Mouse (Mus musculus): ENCODE results near the gene Duxbl3. TPM values are rescaled to one million over a fixed set of nuclear protein-coding genes. Genes with fewer than 3 reads are reported as not detected.
"Not testable (repeated sequence)": the region's sequence is repeated elsewhere in the genome, so short reads cannot be mapped to it uniquely, and the experiment has no call there.

The Duxbl3 gene
- total RNA-seq (2012; rRNA removed): not detected in 2 replicates
- total RNA-seq (2014; rRNA removed): not detected in 2 replicates
- polyA plus RNA-seq (2012; ENCODE audit: insufficient read length, low read depth): not detected in 2 replicates

- in situ Hi-C loops (cut with MboI; ENCODE audit: low pct_ligation_motif_present, low pct_unique_long_range_greater_than_20kb, low sequenced_read_pairs); H3K79me2 ChIP-seq (replicated peaks; ENCODE audit: control insufficient read depth, extremely low read depth, insufficient read depth, poor library complexity, severe bottlenecking): not testable (repeated sequence)
Observed at GRCm38 (mm10) chr14:26257756-26258617, at the start of gene Duxbl3. Gene Duxbl3, plus strand, starts transcription at chr14:26257962.

DNA sequence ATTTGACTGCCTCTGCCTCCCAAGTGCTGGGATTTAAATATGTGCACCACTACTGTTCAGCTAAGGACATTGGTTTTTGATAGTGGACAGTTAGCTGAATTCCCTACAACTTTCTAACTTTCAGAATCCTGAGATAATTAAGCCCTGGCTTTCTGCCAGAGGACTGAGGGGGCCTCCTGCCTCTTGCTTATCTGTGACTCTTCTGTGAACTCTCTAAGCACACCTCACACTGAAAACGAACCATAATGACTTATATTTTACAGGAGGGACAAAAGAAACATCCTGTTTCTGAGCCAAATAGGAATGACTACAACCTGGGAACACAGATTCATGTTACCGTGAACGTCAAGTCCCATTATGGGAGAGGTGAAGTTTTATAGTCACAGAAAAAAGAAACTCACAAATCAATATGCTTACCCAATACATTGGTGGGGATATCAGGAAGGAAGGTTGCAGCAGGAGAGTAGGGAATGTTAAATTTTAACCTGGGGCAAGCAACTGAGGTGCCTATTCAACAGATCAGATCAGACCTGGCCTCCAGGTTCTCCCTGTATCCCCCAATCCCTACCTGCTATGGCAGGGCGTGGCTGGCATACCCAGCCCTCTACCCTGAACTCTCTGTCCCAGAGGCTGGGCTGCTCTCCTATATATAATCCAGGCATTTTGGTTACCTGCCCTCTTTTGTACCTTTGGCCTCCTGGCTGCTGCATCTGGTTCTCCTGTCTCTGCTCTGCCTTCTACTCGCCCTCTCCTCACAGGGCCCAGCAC is 41.3 kb upstream of the Duxbl3 start:
- in situ Hi-C loops (cut with MboI; ENCODE audit: low pct_ligation_motif_present, low pct_unique_long_range_greater_than_20kb, low sequenced_read_pairs); H3K4me1 ChIP-seq (ENCODE audit: control insufficient read depth in 1 of 2, insufficient read depth in 2 of 2); DNase-seq (ENCODE audit: extremely low read depth); H3K27ac ChIP-seq (ENCODE audit: insufficient read depth, low read depth); H3K79me2 ChIP-seq (replicated peaks; ENCODE audit: control insufficient read depth, extremely low read depth, insufficient read depth, poor library complexity, severe bottlenecking); H3K27me3 ChIP-seq (replicated peaks); H3K9me3 ChIP-seq (replicated peaks; ENCODE audit: low read length); H3K4me2 ChIP-seq (ENCODE audit: insufficient read depth, low read depth, poor library complexity, severe bottlenecking); H3K9ac ChIP-seq (ENCODE audit: insufficient read depth, low read depth); H3K4me3 ChIP-seq (replicated peaks in 1 of 3; ENCODE audit: low read depth in 2 of 3, low read length in 2 of 3, poor library complexity in 1 of 3); dilution Hi-C loops (cut with MboI; ENCODE audit: extremely low pct_ligation_motif_present, extremely low pct_unique_long_range_greater_than_20kb, low sequenced_read_pairs); H3K36me3 ChIP-seq (replicated peaks in 1 of 2; ENCODE audit: control insufficient read depth in 1 of 2, insufficient read depth in 1 of 2, low read length in 1 of 2): not testable (repeated sequence)

More at GRCm38 (mm10) chr14:26257756-26258617, at the start of gene Duxbl3:
- dilution Hi-C loops (cut with MboI; ENCODE audit: extremely low pct_ligation_motif_present, extremely low pct_unique_long_range_greater_than_20kb, low sequenced_read_pairs); H3K4me1 ChIP-seq (ENCODE audit: control insufficient read depth in 1 of 2, insufficient read depth in 2 of 2); H3K27ac ChIP-seq (ENCODE audit: insufficient read depth, low read depth); H3K27me3 ChIP-seq (replicated peaks); H3K9ac ChIP-seq (ENCODE audit: insufficient read depth, low read depth); H3K9me3 ChIP-seq (replicated peaks; ENCODE audit: low read length); H3K4me2 ChIP-seq (ENCODE audit: insufficient read depth, low read depth, poor library complexity, severe bottlenecking); H3K36me3 ChIP-seq (replicated peaks in 1 of 2; ENCODE audit: control insufficient read depth in 1 of 2, insufficient read depth in 1 of 2, low read length in 1 of 2); H3K4me3 ChIP-seq (replicated peaks in 1 of 3; ENCODE audit: low read depth in 2 of 3, low read length in 2 of 3, poor library complexity in 1 of 3); DNase-seq (ENCODE audit: extremely low read depth): not testable (repeated sequence)

- H3K27ac ChIP-seq (ENCODE audit: insufficient read depth, low read depth); H3K9ac ChIP-seq (ENCODE audit: insufficient read depth, low read depth); in situ Hi-C loops (cut with MboI; ENCODE audit: low pct_ligation_motif_present, low pct_unique_long_range_greater_than_20kb, low sequenced_read_pairs); DNase-seq (ENCODE audit: extremely low read depth); H3K9me3 ChIP-seq (replicated peaks; ENCODE audit: low read length); H3K4me1 ChIP-seq (ENCODE audit: control insufficient read depth in 1 of 2, insufficient read depth in 2 of 2); dilution Hi-C loops (cut with MboI; ENCODE audit: extremely low pct_ligation_motif_present, extremely low pct_unique_long_range_greater_than_20kb, low sequenced_read_pairs); H3K27me3 ChIP-seq (replicated peaks); H3K4me2 ChIP-seq (ENCODE audit: insufficient read depth, low read depth, poor library complexity, severe bottlenecking); H3K36me3 ChIP-seq (replicated peaks in 1 of 2; ENCODE audit: control insufficient read depth in 1 of 2, insufficient read depth in 1 of 2, low read length in 1 of 2); H3K4me3 ChIP-seq (replicated peaks in 1 of 3; ENCODE audit: low read depth in 2 of 3, low read length in 2 of 3, poor library complexity in 1 of 3); H3K79me2 ChIP-seq (replicated peaks; ENCODE audit: control insufficient read depth, extremely low read depth, insufficient read depth, poor library complexity, severe bottlenecking): not testable (repeated sequence)
Observed at GRCm38 (mm10) chr14:26237183-26237582, 20.6 kb upstream of the Duxbl3 start.

DNA sequence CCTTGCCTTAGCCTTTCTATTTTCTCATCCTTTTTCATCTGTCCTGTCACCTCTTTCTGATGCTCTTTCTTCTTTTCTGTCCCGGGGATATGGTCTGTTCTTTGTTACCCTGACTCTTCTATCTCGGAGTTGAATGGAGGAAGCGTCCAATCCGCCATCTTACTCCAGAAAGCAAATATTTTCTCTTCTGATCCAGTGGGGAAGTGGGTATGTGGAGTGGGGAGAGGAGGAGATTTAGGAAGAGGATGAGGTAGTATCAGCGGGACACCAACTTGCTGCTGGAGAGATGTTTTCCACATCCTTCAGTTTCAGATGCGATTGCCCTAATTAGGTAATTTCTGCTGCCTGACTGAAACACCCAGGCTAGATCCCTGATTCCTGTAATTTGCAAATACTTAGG is 967 bp downstream of the Duxbl3 start:
- H3K79me2 ChIP-seq (replicated peaks; ENCODE audit: control insufficient read depth, extremely low read depth, insufficient read depth, poor library complexity, severe bottlenecking); dilution Hi-C loops (cut with MboI; ENCODE audit: extremely low pct_ligation_motif_present, extremely low pct_unique_long_range_greater_than_20kb, low sequenced_read_pairs); H3K27me3 ChIP-seq (replicated peaks); in situ Hi-C loops (cut with MboI; ENCODE audit: low pct_ligation_motif_present, low pct_unique_long_range_greater_than_20kb, low sequenced_read_pairs); DNase-seq (ENCODE audit: extremely low read depth); H3K4me3 ChIP-seq (replicated peaks in 1 of 3; ENCODE audit: low read depth in 2 of 3, low read length in 2 of 3, poor library complexity in 1 of 3); H3K36me3 ChIP-seq (replicated peaks in 1 of 2; ENCODE audit: control insufficient read depth in 1 of 2, insufficient read depth in 1 of 2, low read length in 1 of 2); H3K27ac ChIP-seq (ENCODE audit: insufficient read depth, low read depth); H3K9ac ChIP-seq (ENCODE audit: insufficient read depth, low read depth); H3K4me2 ChIP-seq (ENCODE audit: insufficient read depth, low read depth, poor library complexity, severe bottlenecking); H3K9me3 ChIP-seq (replicated peaks; ENCODE audit: low read length); H3K4me1 ChIP-seq (ENCODE audit: control insufficient read depth in 1 of 2, insufficient read depth in 2 of 2): not testable (repeated sequence)

GRCm38 (mm10) chr14:26286737-26287136 is 29.0 kb downstream of the Duxbl3 start:
- H3K4me1 ChIP-seq (ENCODE audit: control insufficient read depth in 1 of 2, insufficient read depth in 2 of 2); H3K79me2 ChIP-seq (replicated peaks; ENCODE audit: control insufficient read depth, extremely low read depth, insufficient read depth, poor library complexity, severe bottlenecking); DNase-seq (ENCODE audit: extremely low read depth); H3K27me3 ChIP-seq (replicated peaks); H3K9me3 ChIP-seq (replicated peaks; ENCODE audit: low read length); dilution Hi-C loops (cut with MboI; ENCODE audit: extremely low pct_ligation_motif_present, extremely low pct_unique_long_range_greater_than_20kb, low sequenced_read_pairs); in situ Hi-C loops (cut with MboI; ENCODE audit: low pct_ligation_motif_present, low pct_unique_long_range_greater_than_20kb, low sequenced_read_pairs); H3K36me3 ChIP-seq (replicated peaks in 1 of 2; ENCODE audit: control insufficient read depth in 1 of 2, insufficient read depth in 1 of 2, low read length in 1 of 2); H3K27ac ChIP-seq (ENCODE audit: insufficient read depth, low read depth); H3K9ac ChIP-seq (ENCODE audit: insufficient read depth, low read depth); H3K4me3 ChIP-seq (replicated peaks in 1 of 3; ENCODE audit: low read depth in 2 of 3, low read length in 2 of 3, poor library complexity in 1 of 3); H3K4me2 ChIP-seq (ENCODE audit: insufficient read depth, low read depth, poor library complexity, severe bottlenecking): not testable (repeated sequence)
